Mouse (Mus musculus) bone marrow, adult 2 months (tissue): ENCODE data around the gene Gm10665. TPM values are rescaled to one million over a fixed set of nuclear protein-coding genes. Genes with fewer than 3 reads are reported as not detected.
"Not testable (repeated sequence)": the region's sequence is repeated elsewhere in the genome, so short reads cannot be mapped to it uniquely, and the experiment has no call there.

Source experiments
- H3K27ac ChIP-seq: fragments of 200-500 bp; 2 replicates; pipeline ENCODE4 v1.5.1; 2012; ENCODE audit warnings: low read depth, mild to moderate bottlenecking, control low read depth, inconsistent platforms, low read length; ENCODE audit not compliant: control insufficient read depth, poor library complexity, insufficient read depth
- H3K4me1 ChIP-seq: fragments of 200-500 bp; 2 replicates; pipeline ENCODE4 v1.6.1; 2011; ENCODE audit warnings: low read length; ENCODE audit not compliant: control insufficient read depth, insufficient read depth
- H3K4me3 ChIP-seq: fragments of 200-500 bp; replicated peaks from 2 replicates; pipeline ENCODE3; 2011; ENCODE audit warnings: mild to moderate bottlenecking, low read depth, low read length, control low read depth; ENCODE audit not compliant: control insufficient read depth
- WGBS: fragments of 180-500 bp; shearing (Covaris S2); methylation state at CpG from one replicate; pipeline ENCODE4 v1.1.7; 2018; 5-methylcytosine and 5-hydroxymethylcytosine counted together
- polyA plus RNA-seq: library from polyadenylated mRNA; stranded (reverse); fragments of >200 nt; gene quantifications from 2 replicates; pipeline ENCODE4 v1.2.4, GENCODE M21; 2011; ENCODE audit warnings: low replicate concordance; ENCODE audit not compliant: missing spikeins, insufficient read depth, insufficient read length

Gm10665 gene
- not detected in 2 replicates for polyA plus RNA-seq

- WGBS, result no CpG with 5 or more reads among the region's 5 CpGs
- not testable (repeated sequence) for H3K4me3 ChIP-seq, H3K27ac ChIP-seq, H3K4me1 ChIP-seq
These were observed at the start of gene Gm10665 for GRCm38 (mm10) chr7:22463975-22464374. Gene Gm10665, minus strand, starts transcription at chr7:22464075.

GRCm38 (mm10) chr7:22499578-22499977 lies 35.7 kb upstream of the Gm10665 start, which contains the start of gene Vmn1r151:
Gene Vmn1r151, minus strand, starts transcription at chr7:22499678.
- H3K27ac ChIP-seq, H3K4me3 ChIP-seq, H3K4me1 ChIP-seq: not testable (repeated sequence)
- 49% methylated on average over 2 of the region's 3 CpGs for WGBS

- H3K4me1 ChIP-seq, H3K27ac ChIP-seq, H3K4me3 ChIP-seq: not testable (repeated sequence)
- WGBS, result no CpG with 5 or more reads among the region's 2 CpGs
These were observed 25.7 kb downstream of the Gm10665 start, which contains the start of gene Vmn1r149 for GRCm38 (mm10) chr7:22438129-22438528. Gene Vmn1r149, minus strand, starts transcription at chr7:22438229.

GRCm38 (mm10) chr7:22413283-22413682 lies 50.6 kb downstream of the Gm10665 start, which contains the start of gene Vmn1r148:
Gene Vmn1r148, plus strand, starts transcription at chr7:22413583.
- WGBS, result no CpG with 5 or more reads among the region's 3 CpGs

More at GRCm38 (mm10) chr7:22413283-22413682, 50.6 kb downstream of the Gm10665 start, which contains the start of gene Vmn1r148:
- not testable (repeated sequence) for H3K4me3 ChIP-seq, H3K27ac ChIP-seq, H3K4me1 ChIP-seq

Other genes starting within 250 kb of the Gm10665 start
- not detected in 2 replicates for gene Gm8453, start 234.6 kb downstream of the Gm10665 start, polyA plus RNA-seq
- not detected in 2 replicates for gene Gm4187, start 134.4 kb downstream of the Gm10665 start, polyA plus RNA-seq
- not detected in 2 replicates for gene Gm8660, start 93.0 kb downstream of the Gm10665 start, polyA plus RNA-seq
- not detected in 2 replicates for gene Vmn1r148, start 50.5 kb downstream of the Gm10665 start, polyA plus RNA-seq
- not detected in 2 replicates for gene Vmn1r149, start 25.8 kb downstream of the Gm10665 start, polyA plus RNA-seq
- not detected in 2 replicates for gene Vmn1r151, start 35.6 kb upstream of the Gm10665 start, polyA plus RNA-seq
- not detected in 2 replicates for gene Vmn1r152, start 58.9 kb upstream of the Gm10665 start, polyA plus RNA-seq
- not detected in 2 replicates for gene Gm8677, start 70.8 kb upstream of the Gm10665 start, polyA plus RNA-seq
- gene Gm4201, start 101.3 kb upstream of the Gm10665 start, polyA plus RNA-seq, result not detected in 2 replicates
- not detected in 2 replicates for gene Gm4565, start 124.1 kb upstream of the Gm10665 start, polyA plus RNA-seq
- not detected in 2 replicates for gene Vmn1r155, start 193.9 kb upstream of the Gm10665 start, polyA plus RNA-seq
- not detected in 2 replicates for gene Gm8693, start 228.2 kb upstream of the Gm10665 start, polyA plus RNA-seq